ENCODE assay signal across 31 mouse cellular contexts in the genomic region with DNA sequence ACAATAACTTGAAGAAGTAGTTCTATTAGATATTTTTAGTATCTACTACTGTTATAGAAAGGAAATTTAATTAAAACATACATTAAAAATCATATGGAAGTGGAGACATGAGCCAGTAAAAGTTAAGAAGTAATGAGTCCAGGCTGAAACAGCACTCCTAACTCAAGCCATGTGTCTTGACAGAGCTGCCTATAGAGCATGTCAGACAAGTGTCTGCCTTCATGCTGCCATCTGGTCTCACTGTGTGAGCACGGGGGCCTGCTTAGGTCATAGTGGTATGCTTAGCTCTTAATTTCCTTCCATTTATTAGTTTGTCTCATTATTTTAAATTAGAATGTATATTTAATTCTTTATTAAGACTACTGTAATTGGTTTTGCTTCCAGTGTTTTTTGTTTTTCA.
A peak's percentile ranks its signal among the peaks of the same experiment; 100 is the strongest.
DNase-seq lines count a peak whose midpoint lies in the region; ATAC-seq lines count a peak whose summit lies in the region.
"Had no signal": no experiment of that assay in that cellular context is flagged by ENCODE, and none has a peak within 500 bp of the region (broad histone marks: within the 10 kb centered on the region; RNA-seq: fewer than 3 reads in every experiment).

No protein-coding gene starts in this region.

- peak; percentile 51 for DNase-seq in forebrain, embryonic 11.5 days (ENCODE audit: low spot score)
- DNase-seq in embryo, embryonic 11 days = peak; percentile 60
- peak; percentile 83 for DNase-seq in embryonic facial prominence, embryonic 11.5 days (ENCODE audit: low spot score)
- no peak for DNase-seq in heart, postnatal 4 days
- DNase-seq: adrenal gland, adult 8-10 months; B cell, adult 2 months; cerebellum, adult 11-12 months; gastrocnemius, adult 2 months; gastrocnemius, postnatal 36 days; heart, adult 18-20 months; kidney, adult 18-20 months; kidney, postnatal 25 days; liver, postnatal 0 days; lung, postnatal 4 days; right cerebral cortex, postnatal 14 days; thymus, postnatal 4 days had no signal

- no peaks in the 10 kb centered on the region for H3K27me3 ChIP-seq in forebrain, embryonic 11.5 days (ENCODE audit: control insufficient read depth, insufficient read depth, low read length)
- no peaks in the 10 kb centered on the region for H3K27me3 ChIP-seq in forebrain, embryonic 16.5 days (replicated peaks; ENCODE audit: control insufficient read depth, insufficient read depth, low read length)
- H3K27me3 ChIP-seq in embryonic facial prominence, embryonic 11.5 days (ENCODE audit: control insufficient read depth, insufficient read depth, low read length) = no peaks in the 10 kb centered on the region
- H3K27me3 ChIP-seq in limb, embryonic 12.5 days = no peaks in the 10 kb centered on the region
- H3K27me3 ChIP-seq in neural tube, embryonic 15.5 days (replicated peaks) = no peaks in the 10 kb centered on the region
- H3K27me3 ChIP-seq: CH12.LX; embryonic facial prominence, embryonic 12.5 days; forebrain, embryonic 12.5 days; heart, embryonic 12.5 days; kidney, embryonic 15.5 days; limb, embryonic 13.5 days; liver, embryonic 12.5 days; megakaryocyte, embryonic 14.5 days; midbrain, embryonic 13.5 days; neural tube, embryonic 13.5 days had no signal

- WGBS in forebrain, embryonic 11.5 days = 60% methylated on average over 1 of the region's 1 CpGs
- WGBS in forebrain, embryonic 16.5 days = 28% methylated on average over 1 of the region's 1 CpGs
- 18% methylated on average over 1 of the region's 1 CpGs for WGBS in embryonic facial prominence, embryonic 11.5 days
- WGBS in limb, embryonic 12.5 days = 23% methylated on average over 1 of the region's 1 CpGs
- WGBS in neural tube, embryonic 15.5 days = 62% methylated on average over 1 of the region's 1 CpGs

- no peaks in the 10 kb centered on the region for H3K9me3 ChIP-seq in forebrain, embryonic 11.5 days (ENCODE audit: control insufficient read depth, low read length)
- H3K9me3 ChIP-seq in forebrain, embryonic 16.5 days (ENCODE audit: control insufficient read depth, low read length) = no peaks in the 10 kb centered on the region
- no peaks in the 10 kb centered on the region for H3K9me3 ChIP-seq in embryonic facial prominence, embryonic 11.5 days (replicated peaks; ENCODE audit: control insufficient read depth, low read length)
- H3K9me3 ChIP-seq in limb, embryonic 12.5 days = no peaks in the 10 kb centered on the region
- H3K9me3 ChIP-seq in neural tube, embryonic 15.5 days (replicated peaks) = no peaks in the 10 kb centered on the region
- H3K9me3 ChIP-seq: embryonic facial prominence, embryonic 12.5 days; forebrain, embryonic 12.5 days; heart, embryonic 12.5 days; kidney, embryonic 15.5 days; limb, embryonic 13.5 days; liver, embryonic 12.5 days; megakaryocyte, embryonic 14.5 days; midbrain, embryonic 13.5 days; neural tube, embryonic 13.5 days had no signal

- H3K4me3 ChIP-seq in forebrain, embryonic 11.5 days (ENCODE audit: low read depth, low read length) = no peak overlapping the region
- no peak overlapping the region for H3K4me3 ChIP-seq in forebrain, embryonic 16.5 days (replicated peaks; ENCODE audit: low read length)
- H3K4me3 ChIP-seq in embryonic facial prominence, embryonic 11.5 days (ENCODE audit: low read depth, low read length) = no peak overlapping the region
- no peak overlapping the region for H3K4me3 ChIP-seq in limb, embryonic 12.5 days (replicated peaks)
- no peak overlapping the region for H3K4me3 ChIP-seq in neural tube, embryonic 15.5 days (replicated peaks)
- H3K4me3 ChIP-seq: embryonic facial prominence, embryonic 12.5 days; forebrain, embryonic 12.5 days; gastrocnemius, adult 2 months; heart, embryonic 12.5 days; kidney, embryonic 15.5 days; limb, embryonic 13.5 days; liver, embryonic 12.5 days; megakaryocyte, embryonic 14.5 days; midbrain, embryonic 13.5 days; neural tube, embryonic 13.5 days had no signal

- ATAC-seq in forebrain, embryonic 11.5 days (replicated peaks; ENCODE audit: low FRiP score) = no peak
- ATAC-seq in forebrain, embryonic 16.5 days = no peak
- ATAC-seq in embryonic facial prominence, embryonic 11.5 days (replicated peaks; ENCODE audit: insufficient number of reproducible peaks, low FRiP score, low TSS enrichment, low read depth) = no peak
- peak; percentile 71; the same call in 1 of the 2 replicates for ATAC-seq in limb, embryonic 12.5 days (ENCODE audit: insufficient number of reproducible peaks, insufficient read depth, low FRiP score, low TSS enrichment, low read depth)
- ATAC-seq in neural tube, embryonic 15.5 days (ENCODE audit: low FRiP score) = no peak
- ATAC-seq: hindbrain, embryonic 16.5 days; liver, embryonic 12.5 days; liver, postnatal 0 days; lung, postnatal 0 days; midbrain, embryonic 13.5 days had no signal

- H3K27ac ChIP-seq in forebrain, embryonic 11.5 days (ENCODE audit: low read depth, low read length) = no peak overlapping the region
- no peak overlapping the region for H3K27ac ChIP-seq in forebrain, embryonic 16.5 days (ENCODE audit: low read length)
- no peak overlapping the region for H3K27ac ChIP-seq in embryonic facial prominence, embryonic 11.5 days (replicated peaks; ENCODE audit: low read depth, low read length)
- H3K27ac ChIP-seq in limb, embryonic 12.5 days = no peak overlapping the region
- no peak overlapping the region for H3K27ac ChIP-seq in neural tube, embryonic 15.5 days (replicated peaks)
- H3K27ac ChIP-seq: embryonic facial prominence, embryonic 12.5 days; forebrain, embryonic 12.5 days; gastrocnemius, adult 2 months; kidney, embryonic 15.5 days; limb, embryonic 13.5 days; liver, embryonic 12.5 days; midbrain, embryonic 13.5 days; neural tube, embryonic 13.5 days had no signal

- no peaks in the 10 kb centered on the region for H3K4me1 ChIP-seq in forebrain, embryonic 11.5 days (replicated peaks; ENCODE audit: control insufficient read depth, insufficient read depth, low read length)
- no peaks in the 10 kb centered on the region for H3K4me1 ChIP-seq in forebrain, embryonic 16.5 days (replicated peaks; ENCODE audit: control insufficient read depth, insufficient read depth, low read length)
- no peaks in the 10 kb centered on the region for H3K4me1 ChIP-seq in embryonic facial prominence, embryonic 11.5 days (ENCODE audit: control insufficient read depth, insufficient read depth, low read length)
- H3K4me1 ChIP-seq in limb, embryonic 12.5 days (replicated peaks) = peaks cover 22% of the 10 kb centered on the region
- H3K4me1 ChIP-seq in neural tube, embryonic 15.5 days = no peaks in the 10 kb centered on the region
- H3K4me1 ChIP-seq: embryonic facial prominence, embryonic 12.5 days; forebrain, embryonic 12.5 days; heart, embryonic 12.5 days; liver, embryonic 12.5 days; midbrain, embryonic 13.5 days had no signal

- no peak overlapping the region for H3K9ac ChIP-seq in forebrain, embryonic 11.5 days (ENCODE audit: low read length)
- no peak overlapping the region for H3K9ac ChIP-seq in forebrain, embryonic 16.5 days (replicated peaks; ENCODE audit: low read depth, low read length)
- H3K9ac ChIP-seq in embryonic facial prominence, embryonic 11.5 days (replicated peaks; ENCODE audit: low read length) = no peak overlapping the region
- no peak overlapping the region for H3K9ac ChIP-seq in limb, embryonic 12.5 days (replicated peaks)
- H3K9ac ChIP-seq in neural tube, embryonic 15.5 days (replicated peaks) = no peak overlapping the region
- H3K9ac ChIP-seq: embryonic facial prominence, embryonic 12.5 days; forebrain, embryonic 12.5 days; heart, embryonic 12.5 days; kidney, embryonic 15.5 days; limb, embryonic 13.5 days; liver, embryonic 12.5 days; liver, postnatal 0 days; midbrain, embryonic 13.5 days; neural tube, embryonic 13.5 days had no signal

- no peaks in the 10 kb centered on the region for H3K36me3 ChIP-seq in forebrain, embryonic 11.5 days (ENCODE audit: control insufficient read depth, insufficient read depth, low read length)
- H3K36me3 ChIP-seq in forebrain, embryonic 16.5 days (ENCODE audit: control insufficient read depth, insufficient read depth) = no peaks in the 10 kb centered on the region
- H3K36me3 ChIP-seq in embryonic facial prominence, embryonic 11.5 days (replicated peaks; ENCODE audit: control insufficient read depth, insufficient read depth, low read depth, low read length) = no peaks in the 10 kb centered on the region
- no peaks in the 10 kb centered on the region for H3K36me3 ChIP-seq in limb, embryonic 12.5 days
- no peaks in the 10 kb centered on the region for H3K36me3 ChIP-seq in neural tube, embryonic 15.5 days
- H3K36me3 ChIP-seq: embryonic facial prominence, embryonic 12.5 days; forebrain, embryonic 12.5 days; heart, embryonic 12.5 days; kidney, embryonic 15.5 days; limb, embryonic 13.5 days; liver, embryonic 12.5 days; midbrain, embryonic 13.5 days; neural tube, embryonic 13.5 days had no signal

- no peak overlapping the region for H3K4me2 ChIP-seq in forebrain, embryonic 11.5 days (ENCODE audit: low read depth, low read length, severe bottlenecking)
- no peak overlapping the region for H3K4me2 ChIP-seq in forebrain, embryonic 16.5 days (ENCODE audit: low read length)
- no peak overlapping the region for H3K4me2 ChIP-seq in embryonic facial prominence, embryonic 11.5 days (ENCODE audit: low read depth, low read length)
- H3K4me2 ChIP-seq in limb, embryonic 12.5 days = no peak overlapping the region
- H3K4me2 ChIP-seq in neural tube, embryonic 15.5 days = no peak overlapping the region
- H3K4me2 ChIP-seq: embryonic facial prominence, embryonic 12.5 days; forebrain, embryonic 12.5 days; heart, embryonic 12.5 days; kidney, embryonic 15.5 days; limb, embryonic 13.5 days; liver, embryonic 12.5 days; midbrain, embryonic 13.5 days; neural tube, embryonic 13.5 days had no signal
